Mouse (Mus musculus): ENCODE results near the gene Tubg2.

GRCm38 (mm10) chr11:101149178-101150105 lies 6.3 kb upstream of the Tubg2 start:
- TF ChIP-seq CTCF (IDR thresholded peaks at IDR 0.05; ENCODE audit: control insufficient read depth, insufficient read depth, insufficient replicate concordance, low read depth, low read length) (no peak), POLR2A (IDR thresholded peaks at IDR 0.05; ENCODE audit: control insufficient read depth, low read depth, low read length) (no peak)

Measured in testis, adult 2 months (tissue).